Mouse (Mus musculus): ENCODE measurements around the gene Olfr427.

Gene Olfr427

GRCm38 (mm10) chr1:174096591-174096990 lies at the start of gene Olfr427:
Gene Olfr427, plus strand, starts transcription at chr1:174096891.
- WGBS: 92% methylated on average over 1 of the region's 1 CpGs

GRCm38 (mm10) chr1:174048227-174048626 lies 48.5 kb upstream of the Olfr427 start:
- 85% methylated on average over 6 of the region's 6 CpGs for WGBS

- WGBS: 73% methylated on average over 2 of the region's 2 CpGs
Observed at GRCm38 (mm10) chr1:174048893-174049292, 47.8 kb upstream of the Olfr427 start, which contains the start of gene Olfr432. Gene Olfr432, plus strand, starts transcription at chr1:174049205.

- WGBS: 82% methylated on average over 4 of the region's 4 CpGs
Observed at GRCm38 (mm10) chr1:174049357-174049756, 47.3 kb upstream of the Olfr427 start.

GRCm38 (mm10) chr1:174050532-174050931 lies 46.2 kb upstream of the Olfr427 start:
- 92% methylated on average over 4 of the region's 4 CpGs for WGBS

GRCm38 (mm10) chr1:174051515-174051914 lies 45.2 kb upstream of the Olfr427 start:
- WGBS: 87% methylated on average over 4 of the region's 4 CpGs

- WGBS: 80% methylated on average over 5 of the region's 5 CpGs
Observed at GRCm38 (mm10) chr1:174051931-174052536, 44.7 kb upstream of the Olfr427 start.

GRCm38 (mm10) chr1:174052981-174053380 lies 43.7 kb upstream of the Olfr427 start:
- 58% methylated on average over 3 of the region's 3 CpGs for WGBS

GRCm38 (mm10) chr1:174055248-174055647 lies 41.4 kb upstream of the Olfr427 start:
- 76% methylated on average over 2 of the region's 2 CpGs for WGBS

GRCm38 (mm10) chr1:174066305-174066704 lies 30.4 kb upstream of the Olfr427 start, which contains the start of gene Olfr430:
Gene Olfr430, plus strand, starts transcription at chr1:174066605.
- WGBS: 85% methylated on average over 3 of the region's 3 CpGs

- 87% methylated on average over 2 of the region's 2 CpGs for WGBS
Observed at GRCm38 (mm10) chr1:174084031-174084430, 12.7 kb upstream of the Olfr427 start, which contains the start of gene Olfr429. Gene Olfr429, plus strand, starts transcription at chr1:174084331.

- 56% methylated on average over 2 of the region's 2 CpGs for WGBS
Observed at GRCm38 (mm10) chr1:174103735-174104134, 7.0 kb downstream of the Olfr427 start.

- 66% methylated on average over 2 of the region's 2 CpGs for WGBS
Observed at GRCm38 (mm10) chr1:174121062-174121461, 24.4 kb downstream of the Olfr427 start, which contains the start of gene Olfr231. Gene Olfr231, minus strand, starts transcription at chr1:174121162.

- WGBS: 73% methylated on average over 3 of the region's 3 CpGs
Observed at GRCm38 (mm10) chr1:174131217-174131616, 34.5 kb downstream of the Olfr427 start, which contains the start of gene Olfr424. Gene Olfr424, plus strand, starts transcription at chr1:174131517.

GRCm38 (mm10) chr1:174131999-174132398 lies 35.3 kb downstream of the Olfr427 start:
- WGBS: 53% methylated on average over 3 of the region's 3 CpGs

GRCm38 (mm10) chr1:174141384-174141783 lies 44.7 kb downstream of the Olfr427 start:
- WGBS: 77% methylated on average over 2 of the region's 2 CpGs

- WGBS: 59% methylated on average over 1 of the region's 1 CpGs
Observed at GRCm38 (mm10) chr1:174146696-174147095, 50.0 kb downstream of the Olfr427 start.

- WGBS: 79% methylated on average over 2 of the region's 2 CpGs
Observed at GRCm38 (mm10) chr1:174149289-174149688, 52.6 kb downstream of the Olfr427 start.
